ENCODE assay signal across 17 mouse cellular contexts in the genomic region with DNA sequence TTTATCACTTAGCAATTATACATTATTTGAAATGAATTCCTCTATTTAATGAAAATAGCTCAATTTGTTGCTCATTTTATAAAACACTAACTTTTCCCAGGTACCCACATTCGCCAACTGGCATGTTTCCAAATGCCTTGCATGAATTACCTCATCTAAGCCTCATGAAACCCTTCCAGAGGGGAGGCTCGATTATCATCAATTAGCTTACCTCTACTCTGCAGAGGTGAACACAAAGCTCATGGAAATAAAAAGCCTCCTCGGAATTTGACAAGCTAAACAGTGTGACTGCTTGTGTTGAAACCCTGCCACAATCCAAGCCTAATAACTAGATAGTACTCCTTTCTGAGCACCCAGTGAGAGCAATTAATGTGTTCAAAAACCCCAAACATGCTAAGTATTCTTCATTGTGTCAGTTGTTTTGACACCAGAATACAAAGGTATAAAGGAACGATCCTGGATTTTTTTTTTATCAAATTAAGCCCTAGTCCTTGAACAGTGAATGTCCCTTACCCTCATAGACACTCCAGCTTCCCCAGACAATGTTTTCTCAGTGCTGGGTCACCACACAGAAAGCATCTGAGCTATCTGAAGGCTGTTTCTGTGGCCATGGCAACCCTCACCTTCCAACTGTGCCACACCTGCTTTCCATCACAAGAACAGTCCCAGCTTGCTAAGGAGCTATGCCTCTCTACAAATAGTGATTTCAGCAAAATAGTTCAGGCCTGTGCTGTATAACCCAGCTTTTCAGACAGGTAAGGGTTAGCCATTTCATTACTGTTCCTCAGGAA.
A peak's percentile ranks its signal among the peaks of the same experiment; 100 is the strongest.
DNase-seq lines count a peak whose midpoint lies in the region; ATAC-seq and TF ChIP-seq lines count a peak whose summit lies in the region.
"Had no signal": no experiment of that assay in that cellular context is flagged by ENCODE, and none has a peak within 500 bp of the region (broad histone marks: within the 10 kb centered on the region; RNA-seq: fewer than 3 reads in every experiment).

No protein-coding gene starts in this region.

- H3K4me2 ChIP-seq in kidney, embryonic 15.5 days: no peak overlapping the region
- H3K4me2 ChIP-seq in forebrain, embryonic 16.5 days (ENCODE audit: low read length): no peak overlapping the region
- H3K4me2 ChIP-seq: heart, embryonic 13.5 days; hindbrain, embryonic 15.5 days; limb, embryonic 15.5 days; lung, embryonic 14.5 days; neural tube, embryonic 12.5 days had no signal

- H3K9me3 ChIP-seq in kidney, embryonic 15.5 days (replicated peaks): no peaks in the 10 kb centered on the region
- H3K9me3 ChIP-seq in forebrain, embryonic 16.5 days (ENCODE audit: control insufficient read depth, low read length): no peaks in the 10 kb centered on the region
- H3K9me3 ChIP-seq: heart, embryonic 13.5 days; hindbrain, embryonic 15.5 days; limb, embryonic 15.5 days; neural tube, embryonic 12.5 days had no signal

- H3K9ac ChIP-seq in kidney, embryonic 15.5 days: no peak overlapping the region
- no peak overlapping the region for H3K9ac ChIP-seq in forebrain, embryonic 16.5 days (replicated peaks; ENCODE audit: low read depth, low read length)
- H3K9ac ChIP-seq: heart, embryonic 13.5 days; hindbrain, embryonic 15.5 days; limb, embryonic 15.5 days; lung, embryonic 14.5 days; neural tube, embryonic 12.5 days had no signal

- H3K27me3 ChIP-seq in kidney, embryonic 15.5 days: no peaks in the 10 kb centered on the region
- peaks cover 5% of the 10 kb centered on the region for H3K27me3 ChIP-seq in Patski
- H3K27me3 ChIP-seq in forebrain, embryonic 16.5 days (replicated peaks; ENCODE audit: control insufficient read depth, insufficient read depth, low read length): no peaks in the 10 kb centered on the region
- H3K27me3 ChIP-seq: CH12.LX; heart, embryonic 13.5 days; hindbrain, embryonic 15.5 days; limb, embryonic 15.5 days; neural tube, embryonic 12.5 days had no signal

- no peak for TF ChIP-seq CTCF in Patski (IDR thresholded peaks at IDR 0.05)
- TF ChIP-seq CTCF in brain, embryonic 14.5 days (IDR thresholded peaks at IDR 0.05; ENCODE audit: borderline replicate concordance, extremely low read depth, insufficient read depth, insufficient read length): no peak

- H3K4me1 ChIP-seq in kidney, embryonic 15.5 days: no peaks in the 10 kb centered on the region
- H3K4me1 ChIP-seq in forebrain, embryonic 16.5 days (replicated peaks; ENCODE audit: control insufficient read depth, insufficient read depth, low read length): peaks cover 3% of the 10 kb centered on the region; the same call in 1 of the 2 replicates
- H3K4me1 ChIP-seq: heart, embryonic 13.5 days; hindbrain, embryonic 15.5 days; limb, embryonic 15.5 days; neural tube, embryonic 12.5 days had no signal

- TF ChIP-seq POLR2A in brain, embryonic 14.5 days (IDR thresholded peaks at IDR 0.05; ENCODE audit: borderline replicate concordance, extremely low read depth, insufficient read depth, insufficient read length, poor library complexity, severe bottlenecking): no peak

- DNase-seq in kidney, postnatal 14 days: no peak
- no peak for DNase-seq in Patski (ENCODE audit: low read depth, low spot score)
- DNase-seq in brain, embryonic 14.5 days (ENCODE audit: low read depth): peak; percentile 86
- DNase-seq in ovary, adult 18-20 months (ENCODE audit: low spot score): no peak
- DNase-seq in adrenal gland, adult 2 months: no peak
- DNase-seq: gastrocnemius, adult 2 months; lung, embryonic 14.5 days; thymus, adult 2 months had no signal

- no peak overlapping the region for H3K27ac ChIP-seq in kidney, embryonic 15.5 days
- no peak overlapping the region for H3K27ac ChIP-seq in forebrain, embryonic 16.5 days (ENCODE audit: low read length)
- H3K27ac ChIP-seq: gastrocnemius, adult 2 months; heart, embryonic 13.5 days; hindbrain, embryonic 15.5 days; kidney, postnatal 0 days; limb, embryonic 15.5 days; neural tube, embryonic 12.5 days had no signal

- in situ Hi-C loops in Patski (cut with MboI; ENCODE audit: low pct_unique_long_range_greater_than_20kb): no loop called here

- no peak overlapping the region for H3K4me3 ChIP-seq in kidney, embryonic 15.5 days (replicated peaks)
- no peak overlapping the region for H3K4me3 ChIP-seq in forebrain, embryonic 16.5 days (replicated peaks; ENCODE audit: low read length)
- H3K4me3 ChIP-seq: gastrocnemius, adult 2 months; heart, embryonic 13.5 days; hindbrain, embryonic 15.5 days; limb, embryonic 15.5 days; neural tube, embryonic 12.5 days had no signal

- no peaks in the 10 kb centered on the region for H3K36me3 ChIP-seq in kidney, embryonic 15.5 days
- H3K36me3 ChIP-seq in forebrain, embryonic 16.5 days (ENCODE audit: control insufficient read depth, insufficient read depth): no peaks in the 10 kb centered on the region
- H3K36me3 ChIP-seq: heart, embryonic 13.5 days; hindbrain, embryonic 15.5 days; limb, embryonic 15.5 days; neural tube, embryonic 12.5 days had no signal

- 42% methylated on average over 4 of the region's 4 CpGs for WGBS in kidney, embryonic 15.5 days
- WGBS in forebrain, embryonic 16.5 days: 3% methylated on average over 4 of the region's 4 CpGs

- POLR2A ChIA-PET in Patski (lab: Charles Lee): no interaction called here

- ATAC-seq in kidney, embryonic 15.5 days (replicated peaks; ENCODE audit: low FRiP score): 0 out of 2 replicates have a peak, but pooled peaks have one; percentile 33
- peak; percentile 34 for ATAC-seq in Patski
- peak; percentile 86 for ATAC-seq in forebrain, embryonic 16.5 days
- ATAC-seq in inflammation-experienced regulatory T-cells, adult 6 months: no peak

- CTCF ChIA-PET in Patski (lab: Charles Lee): no interaction called here
